Mouse (Mus musculus) thymus, postnatal 10 days (tissue): ENCODE results near the gene Dpy19l3.

Source experiments
- DNase-seq, 2 experiments: peaks; one replicate each; pipeline ENCODE4 v3.0.0; 2021; ENCODE audit warnings: low spot score in 2 of 2

The Dpy19l3 gene

DNA sequence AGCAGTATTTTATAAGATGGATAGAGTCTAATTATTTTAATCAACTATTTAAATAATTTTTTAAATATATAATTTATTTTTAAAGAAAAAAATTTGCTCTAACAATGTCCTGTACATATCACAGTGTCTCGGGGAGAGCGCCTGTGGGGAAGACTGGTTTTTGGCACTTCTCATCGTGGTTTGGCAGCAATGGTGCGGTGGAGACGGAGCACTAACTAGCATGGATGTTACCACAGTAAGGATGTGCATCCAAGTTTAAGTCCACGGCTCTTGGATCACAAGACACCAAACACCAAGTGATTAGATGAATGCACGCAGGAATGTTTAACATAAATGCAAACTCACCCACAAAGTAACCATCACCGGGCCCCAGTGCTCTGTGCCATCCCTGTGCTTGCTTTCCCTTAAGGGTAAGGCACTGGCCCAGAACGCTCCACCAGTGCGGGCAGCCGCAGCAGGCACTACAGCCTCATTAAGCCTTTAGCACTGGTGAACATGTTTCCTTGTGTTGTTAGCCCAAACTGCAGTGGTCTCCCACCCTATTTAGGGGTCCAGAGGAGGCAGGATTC lies 65.4 kb downstream of the Dpy19l3 start:
- DNase-seq: no peak

DNA sequence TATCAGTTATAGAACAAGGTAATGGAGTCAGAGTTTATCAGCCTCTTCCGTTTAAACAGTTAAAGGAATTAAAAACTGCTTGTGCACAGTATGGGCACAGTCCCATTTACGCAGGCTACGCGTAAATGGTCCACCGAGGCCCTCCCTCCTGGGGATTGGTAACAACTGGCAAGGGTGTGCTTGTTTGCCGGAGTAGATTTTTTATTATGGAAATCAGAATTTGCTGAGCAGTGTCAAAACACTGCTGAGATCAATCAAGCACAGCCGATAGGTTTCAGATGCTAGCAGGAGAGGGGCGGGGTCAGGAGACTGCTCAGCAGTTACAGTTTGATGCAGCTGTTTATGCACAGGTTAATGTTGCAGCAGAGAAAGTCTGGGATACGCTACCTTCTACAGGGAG lies 66.0 kb downstream of the Dpy19l3 start:
- no peak for DNase-seq

DNA sequence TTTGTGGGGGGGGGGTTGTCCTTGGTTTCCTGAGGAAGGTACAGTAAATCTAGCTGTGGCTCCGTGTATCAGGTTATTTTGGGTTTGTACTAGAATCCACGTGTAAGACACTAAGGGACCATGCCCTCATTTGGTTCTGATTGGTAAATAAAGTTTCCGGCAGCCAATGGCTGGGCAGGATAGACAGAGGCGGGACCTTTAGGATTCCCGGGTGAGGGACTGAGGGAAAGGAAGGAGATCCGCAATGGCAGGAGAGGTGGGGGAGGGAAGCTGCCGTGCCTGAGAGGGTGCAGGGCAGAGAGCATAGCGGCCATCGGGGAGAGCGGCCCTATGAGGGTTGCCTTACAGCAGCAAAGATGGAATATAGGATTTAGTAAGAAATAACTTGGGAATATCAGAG lies 67.0 kb downstream of the Dpy19l3 start:
- DNase-seq: no peak

GRCm38 (mm10) chr7:35686756-35687155 lies 67.5 kb downstream of the Dpy19l3 start:
- DNase-seq: peak in 1 of 2 experiments; percentile 46

DNA sequence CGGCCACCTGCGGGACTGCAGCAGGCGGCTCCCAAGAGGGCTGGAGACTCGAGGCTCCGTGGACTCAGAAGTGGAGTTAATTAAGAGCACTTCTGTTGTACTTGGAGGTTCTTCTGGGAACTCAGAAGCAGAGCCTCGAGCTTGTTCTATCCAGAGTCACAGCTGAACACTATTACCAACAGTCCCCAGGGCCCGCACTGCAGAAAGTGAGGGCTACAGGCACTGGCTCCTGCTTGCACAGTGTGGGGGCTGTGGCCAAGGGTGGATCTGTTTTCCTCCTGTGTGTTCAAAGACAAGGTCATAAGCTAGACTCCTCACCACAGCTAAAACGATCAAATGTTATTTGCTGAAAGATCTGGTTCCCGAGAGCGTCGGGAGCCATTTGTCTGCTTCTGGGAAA lies 68.0 kb downstream of the Dpy19l3 start:
- no peak for DNase-seq

DNA sequence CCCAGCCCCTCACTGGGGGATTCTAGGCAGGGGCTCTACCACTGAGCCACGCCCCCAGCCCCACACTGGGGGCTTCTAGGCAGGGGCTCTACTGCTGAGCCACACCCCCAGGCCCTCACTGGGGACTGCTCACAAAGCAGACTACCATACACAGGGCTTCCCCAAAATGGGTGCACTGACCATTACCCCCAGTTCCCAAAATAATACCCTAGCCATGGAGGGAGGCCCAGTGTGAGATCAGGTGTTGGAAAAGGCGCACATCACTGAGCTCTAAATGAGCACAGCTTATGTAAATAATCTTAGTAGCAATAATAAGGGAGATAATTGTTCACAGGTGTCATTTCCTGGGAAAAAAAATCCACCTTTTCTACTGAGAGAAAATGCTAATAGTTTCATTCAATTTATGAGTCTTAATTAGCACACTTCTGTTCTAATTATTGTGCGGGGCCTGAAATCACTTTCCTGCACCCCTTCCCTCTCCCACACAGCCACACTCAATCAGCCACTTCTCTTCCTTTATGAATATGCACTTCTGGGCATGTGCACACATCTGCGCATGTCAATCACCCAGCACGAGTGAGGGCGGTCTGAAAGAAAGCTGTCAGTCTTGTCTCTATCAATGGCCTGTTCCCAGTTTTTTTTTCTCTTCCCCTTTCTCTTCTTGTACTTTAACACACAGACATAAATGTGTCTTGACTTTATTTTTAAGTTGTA lies 70.7 kb downstream of the Dpy19l3 start:
- no peak for DNase-seq

GRCm38 (mm10) chr7:35681559-35681958 lies 72.7 kb downstream of the Dpy19l3 start:
- no peak for DNase-seq

DNA sequence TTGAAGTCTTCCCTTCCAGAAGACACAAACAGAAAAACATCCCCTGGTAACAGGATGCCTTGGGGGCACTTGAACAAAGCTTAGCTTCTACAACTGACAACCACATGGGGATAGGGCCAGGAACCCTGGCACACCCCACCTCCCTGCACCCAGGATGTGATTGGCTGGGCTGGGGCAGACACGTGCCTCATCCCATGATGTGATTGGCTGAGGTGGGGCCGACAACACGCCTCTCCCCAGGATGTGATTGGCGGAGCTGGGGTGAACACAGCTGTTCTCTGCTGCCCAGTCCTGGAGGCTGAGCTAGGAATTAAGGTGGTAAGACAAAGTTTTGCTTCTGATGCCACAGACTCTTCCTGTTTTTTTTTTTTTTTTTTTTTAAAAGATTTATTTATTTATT lies 75.3 kb downstream of the Dpy19l3 start:
- DNase-seq: no peak

DNA sequence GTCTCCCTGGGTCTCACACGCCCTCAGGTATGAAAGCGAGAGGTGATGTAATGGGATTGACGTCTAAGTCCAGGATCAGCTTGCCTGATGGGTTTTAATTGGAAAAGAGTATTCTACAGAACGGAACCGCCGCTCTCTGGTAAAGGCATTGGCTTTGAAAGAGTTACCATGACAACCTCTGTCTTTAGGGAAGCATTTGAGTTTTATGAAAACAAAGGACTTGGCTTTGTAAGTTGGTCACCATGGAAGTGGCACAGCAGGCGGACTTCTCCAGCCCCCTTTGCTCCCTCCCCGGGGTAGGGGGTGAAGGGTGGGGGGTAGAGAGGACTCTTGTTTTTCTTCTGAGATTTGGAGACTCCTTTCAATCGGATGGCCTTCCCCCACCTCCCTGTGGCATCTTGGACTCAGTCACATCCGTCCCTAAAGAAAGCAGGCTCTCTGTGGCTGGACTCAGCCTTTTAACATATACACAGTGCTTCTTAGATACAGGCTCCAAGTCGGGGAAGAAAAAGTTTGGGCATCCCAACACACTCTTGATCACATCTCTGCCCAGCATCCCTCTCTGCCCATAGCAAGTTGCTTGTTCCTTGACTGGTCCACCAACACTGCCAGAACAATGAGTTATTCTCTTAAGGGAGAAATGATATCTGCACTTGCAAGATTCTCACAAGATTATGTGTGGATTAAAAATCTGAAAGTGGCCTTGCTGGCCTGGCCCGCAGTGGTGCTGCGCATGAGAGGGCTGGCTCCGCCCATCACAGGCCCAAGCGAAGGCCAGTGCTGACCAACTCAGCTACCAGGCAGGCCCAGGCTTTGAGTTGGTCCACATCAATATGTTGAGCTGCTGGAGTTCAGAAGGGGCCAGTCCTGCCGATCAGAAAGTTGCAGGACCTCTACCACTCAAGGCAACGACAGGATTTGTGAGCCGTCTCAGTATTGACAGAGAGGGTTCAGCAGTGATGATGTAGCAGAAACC lies 85.9 kb downstream of the Dpy19l3 start:
- DNase-seq: no peak

DNA sequence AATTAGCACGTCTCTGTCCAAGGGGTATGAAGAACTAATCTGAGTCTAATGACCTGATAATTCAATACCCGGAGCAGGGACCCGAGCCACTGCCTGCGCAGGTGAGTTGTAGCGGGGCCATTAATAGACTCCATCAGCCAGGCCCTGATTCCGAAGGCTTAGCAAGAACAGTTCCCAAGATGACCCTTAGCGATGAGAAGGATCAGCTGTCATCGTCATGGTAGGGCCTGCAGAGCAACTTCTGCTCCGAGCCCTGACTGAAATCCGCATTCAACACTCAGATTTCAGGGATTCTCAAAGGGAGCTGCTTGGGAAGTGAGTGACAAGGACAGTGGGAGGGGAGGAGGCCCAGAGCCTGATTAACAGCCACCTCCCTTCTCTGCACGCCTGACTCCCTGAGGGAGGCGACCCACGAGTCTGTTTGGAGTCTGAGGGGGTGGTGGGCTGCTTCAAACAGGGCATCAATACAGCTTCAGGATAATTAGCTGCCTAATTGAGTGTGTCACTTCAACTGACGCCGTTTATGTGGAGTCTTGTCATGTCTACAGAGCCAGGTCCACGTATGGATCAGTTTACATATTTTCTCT lies 90.4 kb downstream of the Dpy19l3 start:
- DNase-seq: no peak

- DNase-seq: peak; percentile 12 to 60
These were observed 95.1 kb downstream of the Dpy19l3 start for GRCm38 (mm10) chr7:35659173-35659572.

DNA sequence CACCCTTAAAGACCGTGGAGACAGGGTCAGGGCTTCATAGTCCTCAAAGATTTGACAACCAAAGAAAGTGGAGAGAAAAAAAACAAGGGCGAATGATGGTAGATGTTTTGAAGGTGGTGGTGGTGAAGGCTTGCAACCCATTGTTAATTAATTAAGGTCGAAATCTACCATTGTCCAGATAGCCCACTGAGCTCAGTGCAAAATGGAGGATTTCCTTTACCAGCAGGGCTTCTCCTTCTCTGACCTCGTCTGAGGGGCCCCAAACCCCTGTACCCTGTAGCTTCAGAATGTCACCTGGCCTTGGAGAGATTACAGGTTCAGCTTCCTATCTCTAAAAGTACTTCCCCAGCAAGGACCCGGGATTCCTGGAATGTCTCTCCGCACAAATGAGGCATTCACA lies 96.4 kb downstream of the Dpy19l3 start:
- DNase-seq: no peak

GRCm38 (mm10) chr7:35651583-35652270 lies 102.5 kb downstream of the Dpy19l3 start:
- no peak for DNase-seq

DNA sequence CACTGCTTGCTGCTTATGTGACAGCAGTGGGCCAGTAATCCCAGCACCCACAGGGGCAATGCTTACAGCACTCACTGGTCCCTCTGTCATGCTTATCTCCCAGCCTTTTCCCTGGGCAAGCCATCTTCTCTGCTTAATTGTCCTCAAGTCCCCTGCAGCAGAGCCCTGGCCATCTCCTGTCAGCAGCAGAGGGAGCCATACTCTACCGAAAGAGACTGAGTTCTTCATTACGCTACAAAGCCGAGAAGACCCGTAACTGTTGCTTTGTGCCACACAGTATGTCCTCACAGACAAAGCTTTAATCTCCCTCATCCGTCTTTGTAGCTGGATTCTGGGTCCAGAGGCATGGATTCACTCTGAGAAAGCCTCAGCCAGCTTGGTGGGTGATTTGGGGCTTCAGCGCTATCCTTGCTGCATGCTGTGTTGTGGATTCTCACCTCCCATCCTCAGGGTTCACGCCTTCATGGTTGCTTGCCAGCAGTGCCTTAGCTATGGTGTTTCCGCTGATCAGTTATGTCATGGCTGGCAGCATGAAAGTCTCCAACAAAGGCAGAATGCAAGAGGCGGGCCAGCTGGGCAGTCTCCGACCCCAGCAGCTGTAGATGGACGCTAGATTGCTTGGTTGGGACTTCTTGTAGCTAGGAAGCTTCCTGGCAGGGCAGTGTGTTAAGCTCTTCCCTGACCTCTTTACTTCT lies 103.4 kb downstream of the Dpy19l3 start:
- no peak for DNase-seq

DNA sequence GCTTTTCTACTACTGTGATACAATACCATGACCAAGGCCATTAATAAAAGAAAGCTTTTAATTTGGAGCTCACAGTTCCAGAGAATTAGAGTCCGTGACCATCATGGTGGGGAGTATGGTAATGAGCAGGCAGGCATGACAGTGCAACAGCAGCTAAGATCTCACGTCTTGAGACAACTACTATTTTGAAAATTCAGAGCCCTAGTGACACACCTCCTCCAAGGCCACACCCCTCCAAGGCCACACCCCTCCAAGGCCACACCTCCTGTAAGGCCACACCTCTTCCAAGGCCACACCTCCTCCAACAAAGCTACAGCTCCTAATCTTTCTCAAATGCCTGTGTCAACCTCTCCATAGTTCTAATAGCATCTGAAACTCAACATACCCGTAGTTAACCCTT lies 105.2 kb downstream of the Dpy19l3 start:
- DNase-seq: no peak

DNA sequence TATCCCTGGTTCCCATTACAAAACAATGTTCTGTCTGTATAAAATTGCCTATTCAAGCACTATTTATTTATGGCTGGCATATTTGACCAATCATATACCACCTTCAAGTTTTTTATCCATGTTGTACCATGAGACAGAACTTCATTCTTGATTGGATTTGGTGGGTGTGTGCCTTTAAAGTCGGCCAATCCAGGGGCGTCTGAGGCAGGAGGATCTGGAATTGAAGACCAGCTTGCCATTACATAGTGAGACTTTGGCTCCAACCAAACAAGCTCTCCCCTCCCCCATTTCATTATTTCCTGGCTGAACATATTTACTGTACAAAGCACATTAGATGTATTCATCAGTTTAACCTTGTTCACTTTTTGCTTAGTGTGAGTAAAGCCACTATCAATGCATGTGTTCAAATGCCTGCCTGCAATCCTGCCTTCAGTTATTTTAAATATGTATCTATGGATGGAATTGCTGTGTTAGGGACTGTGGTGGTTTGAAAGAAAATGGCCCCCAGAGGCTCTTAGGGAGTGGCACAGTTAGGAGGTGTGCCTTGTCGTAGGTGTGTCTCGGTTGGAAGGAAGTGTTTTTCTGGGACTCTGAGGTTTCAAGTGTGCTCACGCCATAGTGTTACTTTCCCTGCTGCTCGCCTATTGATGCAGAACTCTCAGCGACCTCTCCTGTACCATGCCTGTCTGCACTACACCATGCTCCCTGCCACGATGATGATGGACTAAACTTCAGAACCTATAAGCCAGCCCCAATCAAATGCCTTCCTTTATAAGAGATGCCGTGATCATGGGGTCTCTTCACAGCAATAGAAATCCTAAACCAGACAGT lies 105.8 kb downstream of the Dpy19l3 start:
- no peak for DNase-seq

GRCm38 (mm10) chr7:35647101-35647698 lies 107.1 kb downstream of the Dpy19l3 start, which contains the start of gene Pdcd5:
Pdcd5 (minus strand) TSS chr7:35647521.
- peak; percentile 94 to 98 for DNase-seq

GRCm38 (mm10) chr7:35646317-35647081 lies 107.8 kb downstream of the Dpy19l3 start:
- DNase-seq: peak; percentile 49 to 51

GRCm38 (mm10) chr7:35640072-35640471 lies 114.2 kb downstream of the Dpy19l3 start:
- no peak for DNase-seq
